Mouse (Mus musculus) heart, postnatal 0 days (tissue): ENCODE measurements around the gene Gsto1.

Source experiments
- CTCF ChIP-seq: IDR thresholded peaks from 2 replicates; pipeline ENCODE4 v1.5.1; 2016; ENCODE audit warnings: antibody characterized with exemption, control low read depth, low read depth
- EP300 ChIP-seq: IDR thresholded peaks from 2 replicates; pipeline ENCODE4 v1.6.1; 2016; ENCODE audit warnings: antibody characterized with exemption, low read depth

DNA sequence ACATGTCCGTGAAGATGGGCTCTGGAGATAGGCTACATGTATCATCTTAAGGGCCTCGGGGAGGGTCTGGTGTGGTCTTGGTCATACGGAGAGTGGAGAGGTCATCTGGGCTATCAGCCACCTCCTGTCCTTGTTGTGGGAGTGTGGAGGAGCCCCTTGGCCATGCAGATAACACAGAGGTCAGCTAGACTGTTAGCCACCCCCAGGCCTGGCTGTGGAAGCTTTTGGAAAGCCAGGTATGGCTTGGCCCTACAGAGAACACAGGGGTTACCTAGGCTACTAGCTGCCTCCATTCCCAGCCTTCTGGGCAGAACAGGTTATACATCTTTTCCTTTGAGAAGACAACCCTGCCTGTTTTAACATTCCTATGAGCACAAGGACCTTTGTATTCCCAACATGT lies 7.8 kb downstream of the Gsto1 start:
- no peak for TF ChIP-seq CTCF
- TF ChIP-seq EP300 = no peak
